Mouse (Mus musculus) E14TG2a.4 (cell line): Measurements from ENCODE around the gene Tfap4.

ENCODE experiments used
- CTCF ChIP-seq: conservative IDR thresholded peaks from 2 replicates; pipeline ENCODE4 v1.5.1; 2014; ENCODE audit warnings: low read length
- POU5F1 ChIP-seq: IDR thresholded peaks from 2 replicates; pipeline ENCODE4 v1.6.1; 2014; ENCODE audit warnings: low read length, borderline replicate concordance

DNA sequence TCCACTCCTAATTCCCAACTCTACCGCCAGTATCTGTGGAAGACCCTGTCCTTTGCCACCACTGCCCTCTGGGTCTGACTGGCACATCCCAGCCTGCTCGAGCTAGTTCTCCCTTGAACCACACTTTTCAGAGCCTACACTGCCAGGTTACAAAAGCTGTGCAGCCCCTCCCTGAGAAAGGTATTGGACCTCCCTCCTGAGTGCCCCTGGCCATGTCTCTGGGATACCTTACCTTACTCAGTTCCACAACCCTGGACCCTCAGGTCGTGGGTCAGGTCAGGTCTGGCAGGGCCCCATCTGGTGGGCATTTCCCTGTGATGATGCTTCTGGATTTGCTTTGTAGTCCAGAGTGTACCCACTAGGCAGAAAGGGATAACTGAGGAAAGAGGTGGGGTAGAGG lies 40.0 kb upstream of the Tfap4 start:
- no peak for TF ChIP-seq CTCF
- TF ChIP-seq POU5F1, result no peak
